Mouse (Mus musculus): ENCODE measurements around the gene Dynlrb1. TPM values are rescaled to one million over a fixed set of nuclear protein-coding genes. Genes with fewer than 3 reads are reported as not detected.

The Dynlrb1 gene
- polyA plus RNA-seq, 1 experiment from 2014 or later, result 667 TPM

DNA sequence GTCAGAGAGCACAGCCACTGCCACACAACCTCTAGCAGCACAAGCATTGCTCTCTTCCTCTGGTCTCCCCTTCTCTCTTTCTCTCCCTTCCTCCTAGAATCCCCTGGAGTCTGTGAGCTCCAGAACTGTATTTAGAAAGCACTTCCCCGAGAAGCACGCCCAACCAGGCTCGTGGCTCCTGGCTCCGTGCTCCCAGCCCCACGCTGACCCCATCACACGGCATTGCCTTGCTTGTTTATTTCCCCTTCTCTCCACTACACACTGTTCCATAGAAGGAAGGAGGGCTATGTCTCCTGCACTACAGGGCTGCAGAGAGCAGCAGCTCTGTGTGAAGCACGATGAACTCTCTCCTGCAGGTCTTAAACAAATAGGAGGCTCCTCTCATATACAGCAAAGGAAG, 48.3 kb downstream of the Dynlrb1 start:
- Histone ChIP-seq H3K36me3 (peaks cover 26% of the 10 kb centered on the region), H3K27ac (no peak overlapping the region), H3K4me1 (replicated peaks) (no peaks in the 10 kb centered on the region), H3K4me2 (replicated peaks) (no peak overlapping the region), H3K9ac (replicated peaks) (no peak overlapping the region), H3K27me3 (no peaks in the 10 kb centered on the region), H3K4me3 (replicated peaks) (no peak overlapping the region), H3K9me3 (no peaks in the 10 kb centered on the region)
- 87% methylated on average over 7 of the region's 7 CpGs for WGBS
- ATAC-seq, result no peak

DNA sequence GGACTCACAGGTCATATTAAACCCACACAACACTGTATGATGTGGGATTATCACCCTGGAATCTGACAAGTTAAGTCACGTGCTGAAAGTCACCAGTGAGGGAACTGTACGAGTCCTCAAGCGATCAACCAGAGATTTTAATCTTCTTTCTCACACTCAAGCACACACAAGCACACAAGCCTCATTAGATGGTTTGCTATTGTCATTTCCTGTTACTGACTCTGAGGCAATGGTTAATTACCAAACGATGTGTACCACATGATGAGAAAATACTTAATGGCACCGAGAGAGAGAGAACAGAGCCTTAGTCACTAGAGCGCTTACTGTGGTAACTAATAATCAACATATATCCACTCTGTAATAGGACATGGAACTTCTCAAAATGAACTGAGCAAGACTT, 49.4 kb downstream of the Dynlrb1 start:
- no peaks in the 10 kb centered on the region for H3K4me1 ChIP-seq (replicated peaks)
- WGBS, result 90% methylated on average over 6 of the region's 6 CpGs
- H3K36me3 ChIP-seq, result peaks cover 36% of the 10 kb centered on the region
- no peak overlapping the region for H3K4me2 ChIP-seq (replicated peaks)
- H3K27ac ChIP-seq, result no peak overlapping the region
- H3K9ac ChIP-seq (replicated peaks), result no peak overlapping the region
- H3K27me3 ChIP-seq, result no peaks in the 10 kb centered on the region
- H3K9me3 ChIP-seq, result no peaks in the 10 kb centered on the region
- no peak overlapping the region for H3K4me3 ChIP-seq (replicated peaks)
- no peak for ATAC-seq

- Histone ChIP-seq H3K4me2 (replicated peaks) (no peak overlapping the region), H3K4me3 (replicated peaks) (no peak overlapping the region), H3K4me1 (replicated peaks) (no peaks in the 10 kb centered on the region), H3K9me3 (no peaks in the 10 kb centered on the region), H3K9ac (replicated peaks) (no peak overlapping the region), H3K27me3 (no peaks in the 10 kb centered on the region), H3K36me3 (peaks cover 55% of the 10 kb centered on the region), H3K27ac (no peak overlapping the region)
- WGBS, result 89% methylated on average over 4 of the region's 4 CpGs
- ATAC-seq, result no peak
Observed at GRCm38 (mm10) chr2:155287456-155288250, 51.3 kb downstream of the Dynlrb1 start.

- no peaks in the 10 kb centered on the region for H3K4me1 ChIP-seq (replicated peaks)
- H3K4me2 ChIP-seq (replicated peaks), result no peak overlapping the region
- H3K27ac ChIP-seq, result no peak overlapping the region
- peaks cover 54% of the 10 kb centered on the region for H3K36me3 ChIP-seq
- no peak overlapping the region for H3K9ac ChIP-seq (replicated peaks)
- no peaks in the 10 kb centered on the region for H3K27me3 ChIP-seq
- no peak for ATAC-seq
- H3K9me3 ChIP-seq, result no peaks in the 10 kb centered on the region
- WGBS, result 93% methylated on average over 8 of the region's 8 CpGs
- no peak overlapping the region for H3K4me3 ChIP-seq (replicated peaks)
Observed at GRCm38 (mm10) chr2:155290066-155290465, 53.7 kb downstream of the Dynlrb1 start.

DNA sequence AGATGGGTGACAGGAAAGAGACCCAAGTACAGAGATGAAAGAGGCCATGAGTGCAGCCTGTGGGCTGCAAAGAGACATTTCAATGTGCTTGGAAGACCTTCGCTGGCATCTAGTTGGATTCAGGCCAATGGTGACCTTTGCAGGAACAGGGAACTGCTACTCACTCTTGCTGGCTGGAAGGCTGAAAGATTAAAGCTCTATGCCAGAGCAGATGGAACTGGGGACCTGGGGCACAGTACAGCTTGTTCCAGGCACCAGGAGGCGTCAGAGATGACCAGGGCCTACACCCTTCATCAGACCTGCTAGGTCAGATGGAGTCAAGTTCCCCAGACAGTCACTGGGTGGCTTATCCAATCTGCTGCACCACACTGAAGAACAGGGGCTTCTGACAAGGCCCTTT, 57.0 kb downstream of the Dynlrb1 start:
- 88% methylated on average over 2 of the region's 2 CpGs for WGBS
- H3K9ac ChIP-seq (replicated peaks), result no peak overlapping the region
- no peaks in the 10 kb centered on the region for H3K9me3 ChIP-seq
- no peak overlapping the region for H3K27ac ChIP-seq
- H3K36me3 ChIP-seq, result peaks cover 84% of the 10 kb centered on the region
- H3K4me1 ChIP-seq (replicated peaks), result no peaks in the 10 kb centered on the region
- no peak overlapping the region for H3K4me2 ChIP-seq (replicated peaks)
- H3K27me3 ChIP-seq, result no peaks in the 10 kb centered on the region
- no peak for ATAC-seq
- no peak overlapping the region for H3K4me3 ChIP-seq (replicated peaks)

DNA sequence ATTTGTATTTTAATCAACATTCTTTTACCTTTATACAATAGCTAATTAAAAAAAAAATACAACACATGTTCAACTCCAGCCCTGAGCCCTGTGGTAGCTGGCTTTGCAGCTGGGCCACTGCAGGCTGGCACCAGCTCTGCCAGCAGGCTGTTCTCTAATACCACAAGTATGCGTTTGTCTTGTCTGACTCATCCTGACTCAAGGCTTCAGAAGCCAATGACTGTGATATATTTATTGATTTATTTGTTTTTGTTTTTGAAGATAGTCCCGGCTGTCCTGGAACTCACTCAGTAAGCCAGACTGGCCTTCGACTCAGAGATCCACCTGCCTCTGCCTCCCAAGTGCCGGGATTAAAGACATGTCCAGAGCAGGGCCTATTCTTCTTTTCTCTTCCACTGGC, 57.6 kb downstream of the Dynlrb1 start:
- no peaks in the 10 kb centered on the region for H3K4me1 ChIP-seq (replicated peaks)
- no peak for ATAC-seq
- H3K27me3 ChIP-seq, result no peaks in the 10 kb centered on the region
- 92% methylated on average over 4 of the region's 4 CpGs for WGBS
- no peak overlapping the region for H3K4me2 ChIP-seq (replicated peaks)
- no peak overlapping the region for H3K9ac ChIP-seq (replicated peaks)
- no peak overlapping the region for H3K4me3 ChIP-seq (replicated peaks)
- no peak overlapping the region for H3K27ac ChIP-seq
- no peaks in the 10 kb centered on the region for H3K9me3 ChIP-seq
- peaks cover 90% of the 10 kb centered on the region for H3K36me3 ChIP-seq

GRCm38 (mm10) chr2:155295453-155295852, 59.1 kb downstream of the Dynlrb1 start:
- H3K4me1 ChIP-seq (replicated peaks), result no peaks in the 10 kb centered on the region
- peaks cover 93% of the 10 kb centered on the region for H3K36me3 ChIP-seq
- ATAC-seq, result no peak
- no peaks in the 10 kb centered on the region for H3K9me3 ChIP-seq
- 97% methylated on average over 6 of the region's 6 CpGs for WGBS
- H3K4me3 ChIP-seq (replicated peaks), result no peak overlapping the region
- H3K9ac ChIP-seq (replicated peaks), result no peak overlapping the region
- H3K27ac ChIP-seq, result no peak overlapping the region
- no peaks in the 10 kb centered on the region for H3K27me3 ChIP-seq
- H3K4me2 ChIP-seq (replicated peaks), result no peak overlapping the region

DNA sequence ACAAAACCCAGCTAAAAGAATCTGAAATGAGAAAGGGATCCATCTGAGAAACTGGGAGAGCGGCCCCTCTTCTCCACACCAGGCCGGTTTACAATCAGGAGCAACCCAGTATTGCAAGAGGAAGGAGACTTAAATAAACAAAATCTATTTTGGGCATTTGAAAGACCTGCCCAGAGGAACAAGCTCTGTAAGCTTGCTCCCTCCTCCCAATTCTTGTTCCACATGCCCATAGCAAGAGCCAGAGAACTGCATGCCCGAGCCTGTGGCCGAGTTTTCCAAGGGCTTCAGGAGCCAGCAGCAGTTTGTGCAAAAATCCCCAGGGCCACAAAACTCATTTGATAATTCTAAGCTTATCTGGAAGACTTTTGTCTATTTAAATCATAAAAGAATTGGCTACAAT, 63.2 kb downstream of the Dynlrb1 start:
- H3K4me3 ChIP-seq (replicated peaks), result no peak overlapping the region
- no peak overlapping the region for H3K9ac ChIP-seq (replicated peaks)
- H3K27ac ChIP-seq, result no peak overlapping the region
- no peaks in the 10 kb centered on the region for H3K27me3 ChIP-seq
- no peak for ATAC-seq
- no peaks in the 10 kb centered on the region for H3K9me3 ChIP-seq
- WGBS, result 96% methylated on average over 4 of the region's 4 CpGs
- no peaks in the 10 kb centered on the region for H3K4me1 ChIP-seq (replicated peaks)
- peaks cover 71% of the 10 kb centered on the region for H3K36me3 ChIP-seq
- no peak overlapping the region for H3K4me2 ChIP-seq (replicated peaks)

Other genes with a start within 250 kb of the Dynlrb1 start
- 0.12 and 0.18 TPM in 2 replicates for gene Gm14226, start 218.3 kb upstream of the Dynlrb1 start, polyA plus RNA-seq (2015; fragmentation: Nextera tagmentation; extraction: Ambion mirVana)
- 44.6 and 45.2 TPM in 2 replicates for gene Ahcy, start 162.0 kb upstream of the Dynlrb1 start, polyA plus RNA-seq (2015; fragmentation: Nextera tagmentation; extraction: Ambion mirVana)
- gene Itch, start 103.0 kb upstream of the Dynlrb1 start, polyA plus RNA-seq (2015; fragmentation: Nextera tagmentation; extraction: Ambion mirVana), result 56.9 and 57.5 TPM in 2 replicates
- 314 and 332 TPM in 2 replicates for gene Map1lc3a, start 39.8 kb downstream of the Dynlrb1 start, polyA plus RNA-seq (2015; fragmentation: Nextera tagmentation; extraction: Ambion mirVana)
- 51.8 and 54.5 TPM in 2 replicates for gene Pigu, start 120.9 kb downstream of the Dynlrb1 start, polyA plus RNA-seq (2015; fragmentation: Nextera tagmentation; extraction: Ambion mirVana)
- gene Trp53inp2, start 144.5 kb downstream of the Dynlrb1 start, polyA plus RNA-seq (2015; fragmentation: Nextera tagmentation; extraction: Ambion mirVana), result 118 and 131 TPM in 2 replicates
- gene Ncoa6, start 237.4 kb downstream of the Dynlrb1 start, polyA plus RNA-seq (2015; fragmentation: Nextera tagmentation; extraction: Ambion mirVana), result 30.0 and 34.5 TPM in 2 replicates

Measured in midbrain, embryonic 13.5 days (tissue).